Mouse (Mus musculus): ENCODE measurements around the gene Ptprk. TPM values are rescaled to one million over a fixed set of nuclear protein-coding genes. Genes with fewer than 3 reads are reported as not detected.

Gene Ptprk
- polyA plus RNA-seq, 1 experiment, result 0.04 TPM

GRCm38 (mm10) chr10:28097637-28098036 is 23.0 kb downstream of the Ptprk start:
- TF ChIP-seq GATA1 (IDR thresholded peaks at IDR 0.05; ENCODE audit: low read length), result no peak

DNA sequence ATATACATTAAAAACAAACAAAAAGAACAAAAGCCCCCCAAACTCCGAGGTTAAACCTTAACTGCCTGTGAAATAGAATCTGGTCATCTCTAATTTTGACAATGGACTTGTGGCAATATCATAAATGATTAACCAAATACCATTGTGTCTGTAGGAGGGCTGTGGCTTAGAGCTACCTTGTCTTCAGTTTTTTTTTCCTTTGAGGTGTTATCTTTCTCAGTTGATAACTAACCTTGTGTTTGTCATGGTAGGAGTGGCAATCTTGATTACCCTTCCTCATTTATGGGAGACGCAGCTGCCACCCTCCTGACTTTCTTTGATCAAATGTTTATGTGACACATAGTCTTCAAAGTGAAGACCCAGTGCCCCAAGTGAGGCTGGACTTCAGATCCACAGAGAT is 24.3 kb downstream of the Ptprk start:
- no peak for TF ChIP-seq GATA1 (IDR thresholded peaks at IDR 0.05; ENCODE audit: low read length)

- no peak for TF ChIP-seq GATA1 (IDR thresholded peaks at IDR 0.05; ENCODE audit: low read length)
Measured at GRCm38 (mm10) chr10:28103406-28103906, 28.8 kb downstream of the Ptprk start.

DNA sequence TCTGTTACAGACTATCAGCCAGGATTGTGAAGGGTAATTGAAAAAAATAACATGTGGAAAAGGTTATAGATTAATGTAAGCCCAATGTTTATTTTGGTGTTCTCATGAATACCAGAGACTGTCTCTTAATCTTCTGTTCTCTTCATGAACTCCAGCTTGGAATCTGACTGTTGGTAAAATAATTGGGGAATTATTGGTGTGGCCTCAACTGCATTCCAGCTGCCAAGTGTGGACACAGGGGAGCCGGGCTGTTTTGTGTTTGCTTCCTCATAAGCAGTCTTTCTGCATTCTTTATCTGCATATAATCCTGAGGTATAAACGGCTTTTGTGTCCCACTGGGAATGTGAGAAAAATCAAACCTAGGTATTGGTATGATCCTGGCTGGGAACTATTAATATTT is 29.3 kb downstream of the Ptprk start:
- TF ChIP-seq GATA1 (IDR thresholded peaks at IDR 0.05; ENCODE audit: low read length), result no peak

- TF ChIP-seq GATA1 (IDR thresholded peaks at IDR 0.05; ENCODE audit: low read length), result no peak
Measured at GRCm38 (mm10) chr10:28105247-28105646, 30.6 kb downstream of the Ptprk start.

- TF ChIP-seq GATA1 (IDR thresholded peaks at IDR 0.05; ENCODE audit: low read length), result no peak
Measured at GRCm38 (mm10) chr10:28112826-28113589, 38.4 kb downstream of the Ptprk start.

DNA sequence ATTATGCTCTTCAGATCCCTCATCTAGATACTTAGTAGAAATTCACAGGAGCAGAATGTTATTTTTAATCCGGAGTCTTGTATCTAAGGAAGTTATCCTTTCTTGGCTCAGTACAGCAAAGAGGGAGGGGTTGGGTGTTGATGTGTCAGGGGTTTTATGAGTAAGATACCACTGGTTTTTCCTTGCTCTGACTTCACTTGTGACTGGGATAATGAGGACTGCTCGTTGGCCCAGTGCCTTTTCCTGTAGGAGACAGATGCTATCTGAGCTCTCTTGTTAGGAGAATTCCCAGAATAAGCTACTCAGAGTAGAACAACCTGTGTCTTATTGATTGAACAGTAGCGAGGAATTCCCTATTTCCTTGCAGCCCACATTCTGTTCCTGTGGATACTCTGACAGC is 39.3 kb downstream of the Ptprk start:
- TF ChIP-seq GATA1 (IDR thresholded peaks at IDR 0.05; ENCODE audit: low read length), result no peak

DNA sequence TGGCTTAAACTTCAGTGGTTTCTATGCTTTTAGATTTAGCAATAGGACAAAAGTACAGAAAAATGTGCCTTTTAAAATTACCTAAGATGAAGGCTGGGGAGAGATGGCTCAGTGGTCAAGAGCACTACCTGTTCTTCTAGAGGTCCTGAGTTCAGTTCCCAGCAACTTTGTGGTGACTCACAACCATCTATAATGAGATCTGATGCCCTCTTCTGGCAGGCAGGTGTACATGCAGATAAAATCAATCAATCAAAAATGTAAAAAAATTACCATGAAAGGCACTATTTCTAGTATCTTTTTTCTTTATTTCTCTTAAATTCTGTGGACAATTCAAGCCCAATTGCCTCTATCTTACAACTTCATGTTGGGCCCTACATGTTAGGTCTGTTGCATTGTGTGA is 42.4 kb downstream of the Ptprk start:
- no peak for TF ChIP-seq GATA1 (IDR thresholded peaks at IDR 0.05; ENCODE audit: low read length)

- no peak for TF ChIP-seq GATA1 (IDR thresholded peaks at IDR 0.05; ENCODE audit: low read length)
Measured at GRCm38 (mm10) chr10:28118783-28119365, 44.3 kb downstream of the Ptprk start.

GRCm38 (mm10) chr10:28123881-28124280 is 49.3 kb downstream of the Ptprk start:
- TF ChIP-seq GATA1 (IDR thresholded peaks at IDR 0.05; ENCODE audit: low read length), result no peak

- TF ChIP-seq GATA1 (IDR thresholded peaks at IDR 0.05; ENCODE audit: low read length), result no peak
Measured at GRCm38 (mm10) chr10:28128011-28128410, 53.4 kb downstream of the Ptprk start.

DNA sequence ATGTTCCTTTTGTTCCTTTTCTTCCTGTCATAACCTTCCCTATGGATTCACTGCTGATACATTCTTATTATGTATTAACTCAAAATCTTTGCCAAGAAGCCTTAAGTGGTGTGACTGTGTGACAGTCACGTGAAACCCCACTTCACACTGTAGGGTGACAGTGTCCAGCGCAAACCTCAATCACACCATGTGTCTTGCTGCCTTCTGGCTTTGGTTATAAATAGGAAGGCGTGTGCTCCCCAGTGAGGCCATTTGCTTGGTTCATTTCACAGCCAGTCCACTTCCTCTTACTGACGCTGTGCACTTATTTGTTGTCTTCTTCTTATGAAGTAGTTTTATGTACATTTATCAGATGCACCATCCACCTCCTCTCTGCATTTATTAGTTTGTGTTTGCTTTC is 53.8 kb downstream of the Ptprk start:
- TF ChIP-seq GATA1 (IDR thresholded peaks at IDR 0.05; ENCODE audit: low read length), result no peak

DNA sequence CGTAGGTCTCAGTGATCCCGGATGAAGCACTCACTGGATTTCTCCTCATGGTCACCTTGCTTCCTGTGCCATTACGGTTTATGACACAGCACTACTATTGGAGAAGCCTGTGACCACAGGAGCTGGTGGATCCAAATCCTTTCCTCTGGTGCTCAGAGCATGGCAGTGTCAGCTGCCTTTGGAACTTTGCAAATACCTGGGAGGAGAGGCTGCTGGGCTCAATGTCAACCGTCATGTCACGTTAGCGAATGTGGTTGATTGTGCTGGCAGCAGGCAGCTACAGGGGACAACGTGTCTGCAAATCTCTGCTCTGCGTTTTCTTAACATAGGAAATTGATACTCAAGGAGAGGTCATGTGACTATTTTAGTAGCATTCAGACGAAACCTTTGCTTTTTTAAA is 55.8 kb downstream of the Ptprk start:
- TF ChIP-seq GATA1 (IDR thresholded peaks at IDR 0.05; ENCODE audit: low read length), result no peak

- no peak for TF ChIP-seq GATA1 (IDR thresholded peaks at IDR 0.05; ENCODE audit: low read length)
Measured at GRCm38 (mm10) chr10:28133770-28134169, 59.1 kb downstream of the Ptprk start.

- no peak for TF ChIP-seq GATA1 (IDR thresholded peaks at IDR 0.05; ENCODE audit: low read length)
Measured at GRCm38 (mm10) chr10:28138399-28138798, 63.8 kb downstream of the Ptprk start.

- no peak for TF ChIP-seq GATA1 (IDR thresholded peaks at IDR 0.05; ENCODE audit: low read length)
Measured at GRCm38 (mm10) chr10:28144459-28144858, 69.8 kb downstream of the Ptprk start.

DNA sequence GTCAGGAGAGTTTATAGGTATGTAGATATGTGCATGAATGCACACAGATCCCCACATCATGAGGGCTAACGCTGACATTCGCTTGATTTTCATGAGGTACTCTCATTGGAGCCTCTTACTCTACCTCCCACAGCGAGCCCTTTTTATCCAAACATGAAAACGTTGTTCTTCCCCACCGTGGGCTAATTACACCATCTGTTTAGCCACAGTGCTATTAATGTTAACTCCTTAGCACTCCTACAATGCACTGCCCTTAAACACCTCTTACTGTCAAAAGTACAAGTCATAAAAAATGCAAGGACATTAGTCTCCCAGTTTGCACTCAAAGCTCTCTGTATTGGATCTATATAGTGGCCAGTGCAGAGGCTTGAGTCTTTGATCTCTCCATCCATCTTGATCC is 70.7 kb downstream of the Ptprk start:
- no peak for TF ChIP-seq GATA1 (IDR thresholded peaks at IDR 0.05; ENCODE audit: low read length)

All from G1E-ER4 (cell line).